Mouse (Mus musculus) lung, postnatal 0 days (tissue): ENCODE measurements at regions not wholly inside any gene's neighbourhood (a gene's known extent, or its start where the extent isn't known, plus 50 kb on each side); places are given as distances from the start of the nearest gene placed in this dataset.

ENCODE experiments used
- ATAC-seq: fragments of 200-750 bp; cut with Nextera tagmentation; 2 replicates; pipeline ENCODE4 v1.8.0; 2017; ENCODE audit warnings: moderate library complexity
- DNase-seq: peaks from one replicate; pipeline ENCODE4 v3.0.0-alpha.2; 2016; ENCODE audit warnings: low spot score
- H3K27ac ChIP-seq: fragments of 300-500 bp; sonication (generic); 2 replicates; pipeline ENCODE4 v1.5.1; 2014; ENCODE audit warnings: antibody characterized with exemption, mild to moderate bottlenecking, low read length, mixed read lengths
- H3K27me3 ChIP-seq: fragments of 300-500 bp; sonication (generic); replicated peaks from 2 replicates; pipeline ENCODE4 v1.6.1; 2014; ENCODE audit warnings: low read length, mixed read lengths; ENCODE audit not compliant: insufficient read depth
- H3K36me3 ChIP-seq: fragments of 300-500 bp; sonication (generic); 2 replicates; pipeline ENCODE4 v1.6.1; 2014; ENCODE audit warnings: low read length, mixed read lengths; ENCODE audit not compliant: insufficient read depth
- H3K4me1 ChIP-seq: fragments of 300-500 bp; sonication (generic); 2 replicates; pipeline ENCODE4 v1.6.1; 2014; ENCODE audit warnings: antibody characterized with exemption, low read depth, low read length, mixed read lengths; ENCODE audit not compliant: insufficient read depth
- H3K4me2 ChIP-seq: fragments of 300-500 bp; sonication (generic); replicated peaks from 2 replicates; pipeline ENCODE4 v1.6.1; 2014; ENCODE audit warnings: low read depth, mild to moderate bottlenecking, low read length, moderate library complexity, mixed read lengths
- H3K4me3 ChIP-seq: fragments of 300-500 bp; sonication (generic); 2 replicates; pipeline ENCODE4 v1.5.1; 2014; ENCODE audit warnings: low read depth, low read length
- H3K9ac ChIP-seq: fragments of 300-500 bp; sonication (generic); replicated peaks from 2 replicates; pipeline ENCODE4 v1.6.1; 2014; ENCODE audit warnings: low read depth, mild to moderate bottlenecking
- H3K9me3 ChIP-seq: fragments of 300-500 bp; sonication (generic); 2 replicates; pipeline ENCODE4 v1.6.1; 2016; ENCODE audit warnings: low read length, mixed read lengths
- CTCF ChIP-seq: IDR thresholded peaks from 2 replicates; pipeline ENCODE4 v1.5.1; 2016; ENCODE audit warnings: antibody characterized with exemption, mild to moderate bottlenecking
- EP300 ChIP-seq: IDR thresholded peaks from 2 replicates; pipeline ENCODE4 v1.6.1; 2016; ENCODE audit warnings: antibody characterized with exemption, mild to moderate bottlenecking, control low read depth
- WGBS: fragments of 180-500 bp; shearing (Covaris S2); extraction: QIAGEN DNeasy Blood & Tissue Kit; methylation state at CpG from one replicate; pipeline ENCODE4 v1.1.7; 2014; 5-methylcytosine and 5-hydroxymethylcytosine counted together

GRCm38 (mm10) chr4:137138127-137138526, 89.5 kb upstream of the Zbtb40 start:
- 55% methylated on average over 6 of the region's 6 CpGs for WGBS
- H3K27ac ChIP-seq = no peak overlapping the region
- no peak for DNase-seq
- no peaks in the 10 kb centered on the region for H3K27me3 ChIP-seq
- H3K36me3 ChIP-seq = no peaks in the 10 kb centered on the region
- ATAC-seq = no peak
- H3K9me3 ChIP-seq = no peaks in the 10 kb centered on the region
- no peak overlapping the region for H3K4me3 ChIP-seq
- no peak for TF ChIP-seq EP300
- TF ChIP-seq CTCF = no peak
- H3K9ac ChIP-seq = no peak overlapping the region
- H3K4me1 ChIP-seq = no peaks in the 10 kb centered on the region
- H3K4me2 ChIP-seq = no peak overlapping the region

DNA sequence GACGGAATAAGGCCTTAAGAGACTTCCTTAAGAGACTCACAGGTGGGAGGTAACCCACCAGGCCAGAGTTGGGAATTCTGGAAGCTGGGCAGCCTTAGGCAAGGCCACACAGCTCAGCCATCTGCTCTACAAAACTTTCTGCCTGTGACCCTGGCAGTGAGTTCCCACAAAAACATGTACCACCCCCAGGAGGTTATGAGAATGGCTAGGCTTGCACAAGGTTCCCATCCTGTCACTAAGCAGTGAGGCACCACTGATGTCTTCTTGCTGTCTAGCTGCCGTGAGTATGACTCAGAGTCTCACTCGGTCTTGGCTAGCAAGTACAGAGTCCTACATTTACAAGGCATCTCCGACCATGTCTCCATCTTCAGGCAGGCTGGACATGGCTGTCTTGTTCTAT, 87.7 kb upstream of the Zbtb40 start:
- H3K27me3 ChIP-seq = no peaks in the 10 kb centered on the region
- WGBS = 71% methylated on average over 4 of the region's 4 CpGs
- no peak overlapping the region for H3K4me2 ChIP-seq
- no peaks in the 10 kb centered on the region for H3K9me3 ChIP-seq
- H3K27ac ChIP-seq = no peak overlapping the region
- DNase-seq = peak; percentile 69
- ATAC-seq = peak; percentile 67
- no peaks in the 10 kb centered on the region for H3K36me3 ChIP-seq
- no peak overlapping the region for H3K9ac ChIP-seq
- no peak for TF ChIP-seq EP300
- TF ChIP-seq CTCF = no peak
- H3K4me3 ChIP-seq = no peak overlapping the region
- no peaks in the 10 kb centered on the region for H3K4me1 ChIP-seq

DNA sequence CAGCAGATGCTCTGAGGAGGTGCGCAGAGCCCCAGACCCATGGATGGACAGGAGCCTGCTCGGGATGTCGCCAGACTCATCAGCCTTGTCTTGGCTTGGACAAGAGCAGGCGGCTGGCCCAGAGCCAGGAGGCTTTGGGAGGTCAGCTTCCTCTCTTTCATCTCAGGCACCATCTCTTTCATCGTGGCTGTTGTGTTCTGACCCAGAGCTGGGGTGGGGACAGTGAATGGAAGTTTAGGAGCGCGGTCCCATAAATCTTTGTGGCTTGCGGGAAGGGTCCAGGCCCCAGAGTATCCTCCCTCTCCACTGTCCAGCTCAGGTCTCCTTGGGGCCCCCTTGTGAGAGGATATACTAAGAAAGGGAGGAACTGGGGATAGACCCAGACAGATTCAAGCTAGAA, 87.2 kb upstream of the Zbtb40 start:
- no peak for TF ChIP-seq CTCF
- TF ChIP-seq EP300 = no peak
- Histone ChIP-seq H3K9ac (no peak overlapping the region), H3K27ac (no peak overlapping the region), H3K4me2 (no peak overlapping the region), H3K27me3 (no peaks in the 10 kb centered on the region), H3K9me3 (no peaks in the 10 kb centered on the region), H3K36me3 (no peaks in the 10 kb centered on the region), H3K4me3 (no peak overlapping the region), H3K4me1 (no peaks in the 10 kb centered on the region)
- DNase-seq (peak; percentile 43), ATAC-seq (peak; percentile 47)
- WGBS = 37% methylated on average over 8 of the region's 8 CpGs

DNA sequence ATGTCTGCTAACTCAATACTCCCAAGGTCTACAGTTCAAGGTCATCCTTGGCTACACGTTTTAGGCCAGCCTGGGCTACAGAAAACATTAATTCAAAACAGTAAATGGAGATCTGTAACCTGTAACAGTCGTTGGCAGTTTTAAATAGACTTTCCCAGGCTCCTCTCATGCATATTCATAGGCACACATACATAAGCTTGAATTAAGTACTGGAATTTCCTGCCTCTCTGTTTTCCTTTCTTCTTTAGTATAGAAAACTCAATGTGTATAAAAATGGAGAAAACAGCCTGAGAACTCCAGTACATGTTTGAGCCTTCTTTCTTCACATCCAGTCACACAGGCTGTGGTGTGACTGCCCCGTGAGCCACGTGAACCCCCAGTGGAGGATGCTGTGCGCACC, 86.0 kb upstream of the Zbtb40 start:
- Histone ChIP-seq H3K9me3 (no peaks in the 10 kb centered on the region), H3K4me2 (no peak overlapping the region), H3K27ac (no peak overlapping the region), H3K36me3 (no peaks in the 10 kb centered on the region), H3K27me3 (0 out of 2 replicates have a peak, but pooled peaks cover 5% of the 10 kb centered on the region), H3K4me3 (no peak overlapping the region), H3K9ac (no peak overlapping the region), H3K4me1 (no peaks in the 10 kb centered on the region)
- DNase-seq = no peak
- no peak for ATAC-seq
- TF ChIP-seq CTCF = no peak
- no peak for TF ChIP-seq EP300
- 54% methylated on average over 5 of the region's 5 CpGs for WGBS

DNA sequence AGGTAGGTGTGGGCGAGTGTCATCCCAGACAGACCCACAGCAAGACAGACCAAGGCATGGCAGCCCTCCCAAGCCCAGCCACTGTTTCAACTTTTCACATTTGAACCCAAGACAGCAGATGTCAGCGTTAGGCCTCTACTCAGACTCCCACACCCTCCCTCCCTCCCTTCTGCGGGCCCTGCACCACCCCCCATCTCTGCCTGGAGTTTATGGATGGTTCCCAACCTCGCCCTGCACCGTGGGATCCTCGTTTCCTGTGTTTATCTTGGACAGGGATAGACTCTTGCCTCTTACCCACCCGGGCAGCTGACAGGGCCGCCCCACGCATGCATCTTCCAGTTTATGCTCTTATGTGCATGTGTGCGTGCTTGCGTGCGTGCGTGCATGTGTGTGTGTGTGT, 85.2 kb upstream of the Zbtb40 start:
- H3K9ac ChIP-seq = no peak overlapping the region
- peaks cover 8% of the 10 kb centered on the region; the same call in 1 of the 2 replicates for H3K27me3 ChIP-seq
- 23% methylated on average over 13 of the region's 13 CpGs for WGBS
- ATAC-seq (peak; percentile 69), DNase-seq (peak; percentile 51)
- TF ChIP-seq EP300 = 0 out of 2 replicates have a peak, but pooled peaks have one; percentile 21
- TF ChIP-seq CTCF = no peak
- no peaks in the 10 kb centered on the region for H3K4me1 ChIP-seq
- H3K27ac ChIP-seq = no peak overlapping the region
- H3K4me2 ChIP-seq = no peak overlapping the region
- H3K4me3 ChIP-seq = no peak overlapping the region
- no peaks in the 10 kb centered on the region for H3K9me3 ChIP-seq
- H3K36me3 ChIP-seq = no peaks in the 10 kb centered on the region

DNA sequence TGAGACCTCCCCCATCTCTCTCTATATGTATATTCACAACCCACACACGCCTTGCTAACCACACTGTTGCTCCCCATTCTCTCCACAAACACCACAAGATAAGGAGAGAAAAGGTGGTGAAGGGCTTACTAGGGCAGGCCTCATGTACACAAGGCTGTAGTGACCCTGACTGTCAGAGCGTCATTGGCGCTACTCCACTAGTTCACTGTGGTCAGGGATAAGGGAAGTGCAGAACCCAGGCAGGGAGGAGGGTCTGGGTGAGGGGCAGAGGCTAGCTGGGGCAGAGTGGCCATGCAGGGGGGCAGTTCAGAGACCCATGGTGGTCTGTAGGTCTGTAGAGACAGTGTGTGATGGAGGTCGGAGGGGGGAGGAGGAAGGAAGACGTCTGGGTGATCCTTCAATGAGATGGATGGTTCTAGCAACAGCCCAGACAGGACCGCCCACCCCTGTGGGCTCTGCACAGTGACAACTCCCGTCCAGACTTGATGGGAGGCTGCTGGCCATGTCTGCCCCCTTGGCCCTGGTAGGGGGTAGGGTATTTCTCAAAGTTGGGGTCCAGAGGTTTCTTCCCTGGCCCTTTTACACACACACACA, 82.1 kb upstream of the Zbtb40 start:
- no peaks in the 10 kb centered on the region for H3K4me1 ChIP-seq
- H3K9ac ChIP-seq = no peak overlapping the region
- H3K27ac ChIP-seq = no peak overlapping the region
- peaks cover 18% of the 10 kb centered on the region; the same call in 1 of the 2 replicates for H3K27me3 ChIP-seq
- H3K4me2 ChIP-seq = no peak overlapping the region
- H3K4me3 ChIP-seq = no peak overlapping the region
- ATAC-seq = no peak
- no peaks in the 10 kb centered on the region for H3K36me3 ChIP-seq
- H3K9me3 ChIP-seq = no peaks in the 10 kb centered on the region
- no peak for DNase-seq
- TF ChIP-seq EP300 = no peak
- TF ChIP-seq CTCF = no peak
- 24% methylated on average over 7 of the region's 7 CpGs for WGBS

- WGBS = 6% methylated on average over 15 of the region's 15 CpGs
- TF ChIP-seq EP300 = peak; percentile 32; the same call in 1 of the 2 replicates
- no peak for TF ChIP-seq CTCF
- peaks cover 18% of the 10 kb centered on the region; the same call in 1 of the 2 replicates for H3K27me3 ChIP-seq
Observed at GRCm38 (mm10) chr4:137128152-137128551, 79.6 kb upstream of the Zbtb40 start.

More at GRCm38 (mm10) chr4:137128152-137128551, 79.6 kb upstream of the Zbtb40 start:
- no peak overlapping the region for H3K4me3 ChIP-seq
- no peaks in the 10 kb centered on the region for H3K9me3 ChIP-seq
- H3K4me2 ChIP-seq = no peak overlapping the region
- DNase-seq (peak; percentile 38), ATAC-seq (peak; percentile 62)
- H3K27ac ChIP-seq = no peak overlapping the region
- H3K9ac ChIP-seq = no peak overlapping the region
- H3K36me3 ChIP-seq = no peaks in the 10 kb centered on the region
- H3K4me1 ChIP-seq = no peaks in the 10 kb centered on the region
